Mouse (Mus musculus): ENCODE results near the gene Clasp1. TPM values are rescaled to one million over a fixed set of nuclear protein-coding genes. Genes with fewer than 3 reads are reported as not detected.

The Clasp1 gene
- polyA plus RNA-seq, 1 experiment from 2014 or later, result 24.9 TPM

- Histone ChIP-seq H3K9me3 (ENCODE audit: control insufficient read depth, low read length) (no peaks in the 10 kb centered on the region), H3K4me1 (ENCODE audit: control insufficient read depth, insufficient read depth, low read length) (no peaks in the 10 kb centered on the region), H3K27me3 (replicated peaks; ENCODE audit: control insufficient read depth, insufficient read depth, low read length) (no peaks in the 10 kb centered on the region), H3K27ac (ENCODE audit: low read length) (no peak overlapping the region), H3K4me3 (ENCODE audit: low read length) (no peak overlapping the region), H3K9ac (ENCODE audit: low read depth, low read length) (no peak overlapping the region), H3K36me3 (ENCODE audit: control insufficient read depth, insufficient read depth, low read length) (no peaks in the 10 kb centered on the region), H3K4me2 (ENCODE audit: low read depth, low read length) (no peak overlapping the region)
- 92% methylated on average over 4 of the region's 4 CpGs for WGBS
- ATAC-seq, result no peak
Observed at GRCm38 (mm10) chr1:118401991-118402390, 13.1 kb downstream of the Clasp1 start.

- Histone ChIP-seq H3K4me3 (ENCODE audit: low read length) (no peak overlapping the region), H3K9me3 (ENCODE audit: control insufficient read depth, low read length) (no peaks in the 10 kb centered on the region), H3K4me2 (ENCODE audit: low read depth, low read length) (no peak overlapping the region), H3K9ac (ENCODE audit: low read depth, low read length) (no peak overlapping the region), H3K36me3 (ENCODE audit: control insufficient read depth, insufficient read depth, low read length) (no peaks in the 10 kb centered on the region), H3K27me3 (replicated peaks; ENCODE audit: control insufficient read depth, insufficient read depth, low read length) (no peaks in the 10 kb centered on the region), H3K4me1 (ENCODE audit: control insufficient read depth, insufficient read depth, low read length) (no peaks in the 10 kb centered on the region), H3K27ac (ENCODE audit: low read length) (no peak overlapping the region)
- WGBS, result 59% methylated on average over 8 of the region's 8 CpGs
- ATAC-seq, result no peak
Observed at GRCm38 (mm10) chr1:118402556-118402955, 13.7 kb downstream of the Clasp1 start.

- H3K9ac ChIP-seq (ENCODE audit: low read depth, low read length), result no peak overlapping the region
- WGBS, result 83% methylated on average over 6 of the region's 6 CpGs
- no peak overlapping the region for H3K4me3 ChIP-seq (ENCODE audit: low read length)
Observed at GRCm38 (mm10) chr1:118402966-118403365, 14.1 kb downstream of the Clasp1 start.

GRCm38 (mm10) chr1:118403440-118403839, 14.6 kb downstream of the Clasp1 start:
- H3K36me3 ChIP-seq (ENCODE audit: control insufficient read depth, insufficient read depth, low read length), result no peaks in the 10 kb centered on the region
- no peak overlapping the region for H3K9ac ChIP-seq (ENCODE audit: low read depth, low read length)
- H3K27ac ChIP-seq (ENCODE audit: low read length), result no peak overlapping the region
- H3K27me3 ChIP-seq (replicated peaks; ENCODE audit: control insufficient read depth, insufficient read depth, low read length), result no peaks in the 10 kb centered on the region
- no peaks in the 10 kb centered on the region for H3K9me3 ChIP-seq (ENCODE audit: control insufficient read depth, low read length)
- no peak overlapping the region for H3K4me3 ChIP-seq (ENCODE audit: low read length)
- peak; percentile 56 for ATAC-seq
- no peaks in the 10 kb centered on the region for H3K4me1 ChIP-seq (ENCODE audit: control insufficient read depth, insufficient read depth, low read length)
- 58% methylated on average over 3 of the region's 3 CpGs for WGBS
- H3K4me2 ChIP-seq (ENCODE audit: low read depth, low read length), result no peak overlapping the region

More at GRCm38 (mm10) chr1:118402966-118403365, 14.1 kb downstream of the Clasp1 start:
- Histone ChIP-seq H3K36me3 (ENCODE audit: control insufficient read depth, insufficient read depth, low read length) (no peaks in the 10 kb centered on the region), H3K27ac (ENCODE audit: low read length) (no peak overlapping the region), H3K4me1 (ENCODE audit: control insufficient read depth, insufficient read depth, low read length) (no peaks in the 10 kb centered on the region), H3K9me3 (ENCODE audit: control insufficient read depth, low read length) (no peaks in the 10 kb centered on the region), H3K27me3 (replicated peaks; ENCODE audit: control insufficient read depth, insufficient read depth, low read length) (no peaks in the 10 kb centered on the region), H3K4me2 (ENCODE audit: low read depth, low read length) (no peak overlapping the region)
- ATAC-seq, result 0 out of 2 replicates have a peak, but pooled peaks have one; percentile 8

- Histone ChIP-seq H3K4me3 (ENCODE audit: low read length) (no peak overlapping the region), H3K9ac (ENCODE audit: low read depth, low read length) (no peak overlapping the region), H3K27me3 (replicated peaks; ENCODE audit: control insufficient read depth, insufficient read depth, low read length) (no peaks in the 10 kb centered on the region), H3K4me1 (ENCODE audit: control insufficient read depth, insufficient read depth, low read length) (no peaks in the 10 kb centered on the region), H3K4me2 (ENCODE audit: low read depth, low read length) (no peak overlapping the region), H3K27ac (ENCODE audit: low read length) (no peak overlapping the region), H3K36me3 (ENCODE audit: control insufficient read depth, insufficient read depth, low read length) (no peaks in the 10 kb centered on the region), H3K9me3 (ENCODE audit: control insufficient read depth, low read length) (no peaks in the 10 kb centered on the region)
- ATAC-seq, result no peak
- 90% methylated on average over 7 of the region's 7 CpGs for WGBS
Observed at GRCm38 (mm10) chr1:118407586-118408250, 18.9 kb downstream of the Clasp1 start.

- Histone ChIP-seq H3K4me3 (ENCODE audit: low read length) (no peak overlapping the region), H3K9me3 (ENCODE audit: control insufficient read depth, low read length) (no peaks in the 10 kb centered on the region), H3K27ac (ENCODE audit: low read length) (no peak overlapping the region), H3K4me2 (ENCODE audit: low read depth, low read length) (no peak overlapping the region), H3K4me1 (ENCODE audit: control insufficient read depth, insufficient read depth, low read length) (no peaks in the 10 kb centered on the region), H3K27me3 (replicated peaks; ENCODE audit: control insufficient read depth, insufficient read depth, low read length) (no peaks in the 10 kb centered on the region), H3K9ac (ENCODE audit: low read depth, low read length) (no peak overlapping the region), H3K36me3 (ENCODE audit: control insufficient read depth, insufficient read depth, low read length) (no peaks in the 10 kb centered on the region)
- ATAC-seq, result no peak
- 82% methylated on average over 4 of the region's 4 CpGs for WGBS
Observed at GRCm38 (mm10) chr1:118409249-118409648, 20.4 kb downstream of the Clasp1 start.

GRCm38 (mm10) chr1:118410824-118411223, 22.0 kb downstream of the Clasp1 start:
- no peaks in the 10 kb centered on the region for H3K36me3 ChIP-seq (ENCODE audit: control insufficient read depth, insufficient read depth, low read length)
- no peak overlapping the region for H3K9ac ChIP-seq (ENCODE audit: low read depth, low read length)
- ATAC-seq, result no peak
- no peaks in the 10 kb centered on the region for H3K9me3 ChIP-seq (ENCODE audit: control insufficient read depth, low read length)
- H3K27ac ChIP-seq (ENCODE audit: low read length), result no peak overlapping the region
- no peaks in the 10 kb centered on the region for H3K27me3 ChIP-seq (replicated peaks; ENCODE audit: control insufficient read depth, insufficient read depth, low read length)
- 80% methylated on average over 5 of the region's 5 CpGs for WGBS
- H3K4me1 ChIP-seq (ENCODE audit: control insufficient read depth, insufficient read depth, low read length), result no peaks in the 10 kb centered on the region
- H3K4me3 ChIP-seq (ENCODE audit: low read length), result no peak overlapping the region
- H3K4me2 ChIP-seq (ENCODE audit: low read depth, low read length), result no peak overlapping the region

- no peak overlapping the region for H3K27ac ChIP-seq (ENCODE audit: low read length)
- WGBS, result 90% methylated on average over 2 of the region's 2 CpGs
- H3K4me3 ChIP-seq (ENCODE audit: low read length), result no peak overlapping the region
- no peaks in the 10 kb centered on the region for H3K36me3 ChIP-seq (ENCODE audit: control insufficient read depth, insufficient read depth, low read length)
- no peaks in the 10 kb centered on the region for H3K27me3 ChIP-seq (replicated peaks; ENCODE audit: control insufficient read depth, insufficient read depth, low read length)
- no peak overlapping the region for H3K4me2 ChIP-seq (ENCODE audit: low read depth, low read length)
- no peaks in the 10 kb centered on the region for H3K4me1 ChIP-seq (ENCODE audit: control insufficient read depth, insufficient read depth, low read length)
- no peak overlapping the region for H3K9ac ChIP-seq (ENCODE audit: low read depth, low read length)
- ATAC-seq, result no peak
- H3K9me3 ChIP-seq (ENCODE audit: control insufficient read depth, low read length), result no peaks in the 10 kb centered on the region
Observed at GRCm38 (mm10) chr1:118413169-118413568, 24.3 kb downstream of the Clasp1 start.

GRCm38 (mm10) chr1:118417047-118417730, 28.3 kb downstream of the Clasp1 start:
- Histone ChIP-seq H3K4me2 (ENCODE audit: low read depth, low read length) (no peak overlapping the region), H3K9ac (ENCODE audit: low read depth, low read length) (no peak overlapping the region), H3K4me3 (ENCODE audit: low read length) (no peak overlapping the region), H3K4me1 (ENCODE audit: control insufficient read depth, insufficient read depth, low read length) (no peaks in the 10 kb centered on the region), H3K27me3 (replicated peaks; ENCODE audit: control insufficient read depth, insufficient read depth, low read length) (no peaks in the 10 kb centered on the region), H3K27ac (ENCODE audit: low read length) (no peak overlapping the region), H3K36me3 (ENCODE audit: control insufficient read depth, insufficient read depth, low read length) (no peaks in the 10 kb centered on the region), H3K9me3 (ENCODE audit: control insufficient read depth, low read length) (no peaks in the 10 kb centered on the region)
- WGBS, result 90% methylated on average over 9 of the region's 9 CpGs
- no peak for ATAC-seq
